Mouse (Mus musculus) cerebellum, adult (tissue): Measurements from ENCODE around the gene Rpl18a.
A peak's percentile ranks its signal among the peaks of the same experiment; 100 is the strongest.

Source experiments
- ATAC-seq: cut with Nextera tagmentation; 2 replicates; pipeline ENCODE4 v1.9.2; 2017; ENCODE audit warnings: mild to moderate bottlenecking, moderate library complexity, mixed read lengths; ENCODE audit not compliant: insufficient number of reproducible peaks, low FRiP score, low TSS enrichment

Gene Rpl18a

GRCm38 (mm10) chr8:70885612-70886011, 11.6 kb downstream of the Rpl18a start:
- no peak for ATAC-seq

- no peak for ATAC-seq
Observed at GRCm38 (mm10) chr8:70884683-70885082, 12.5 kb downstream of the Rpl18a start.

- ATAC-seq, result no peak
Observed at GRCm38 (mm10) chr8:70884186-70884585, 13.0 kb downstream of the Rpl18a start.

GRCm38 (mm10) chr8:70880546-70880945, 16.7 kb downstream of the Rpl18a start:
- ATAC-seq, result 0 out of 2 replicates have a peak, but pooled peaks have one; percentile 3

- peak; percentile 79 for ATAC-seq
Observed at GRCm38 (mm10) chr8:70880126-70880525, 17.1 kb downstream of the Rpl18a start.

- peak; percentile 39 for ATAC-seq
Observed at GRCm38 (mm10) chr8:70879500-70879899, 17.7 kb downstream of the Rpl18a start.

GRCm38 (mm10) chr8:70878178-70878577, 19.0 kb downstream of the Rpl18a start:
- ATAC-seq, result no peak

GRCm38 (mm10) chr8:70876382-70876781, 20.8 kb downstream of the Rpl18a start:
- no peak for ATAC-seq

GRCm38 (mm10) chr8:70874441-70874840, 22.8 kb downstream of the Rpl18a start:
- no peak for ATAC-seq

- ATAC-seq, result peak; percentile 72
Observed at GRCm38 (mm10) chr8:70873364-70873985, 23.7 kb downstream of the Rpl18a start, which contains the start of gene Ccdc124. Ccdc124 (minus strand) TSS chr8:70873935.

GRCm38 (mm10) chr8:70872643-70873363, 24.4 kb downstream of the Rpl18a start:
- ATAC-seq, result 0 out of 2 replicates have a peak, but pooled peaks have one; percentile 2

GRCm38 (mm10) chr8:70871195-70871807, 25.9 kb downstream of the Rpl18a start:
- ATAC-seq, result no peak

GRCm38 (mm10) chr8:70869601-70870041, 27.6 kb downstream of the Rpl18a start:
- no peak for ATAC-seq

GRCm38 (mm10) chr8:70869199-70869571, 28.0 kb downstream of the Rpl18a start:
- no peak for ATAC-seq

GRCm38 (mm10) chr8:70868559-70869198, 28.5 kb downstream of the Rpl18a start:
- no peak for ATAC-seq

GRCm38 (mm10) chr8:70866566-70866965, 30.6 kb downstream of the Rpl18a start:
- no peak for ATAC-seq

GRCm38 (mm10) chr8:70866001-70866520, 31.2 kb downstream of the Rpl18a start:
- 0 out of 2 replicates have a peak, but pooled peaks have one; percentile 3 for ATAC-seq

- ATAC-seq, result peak; percentile 69
Observed at GRCm38 (mm10) chr8:70865350-70866000, 31.7 kb downstream of the Rpl18a start.

GRCm38 (mm10) chr8:70864712-70865221, 32.4 kb downstream of the Rpl18a start:
- ATAC-seq, result no peak
